Mouse (Mus musculus) activated CD4-positive, CD25-positive, alpha-beta regulatory T cell, adult 4 months (primary cell): ENCODE measurements around the gene Gatd1. TPM values are rescaled to one million over a fixed set of nuclear protein-coding genes. Genes with fewer than 3 reads are reported as not detected.

Source experiments
- ATAC-seq: one replicate; pipeline ENCODE4 v1.8.0; 2017
- polyA plus RNA-seq, 2 experiments: library from polyadenylated mRNA; unstranded; fragments of 100-300 nt; shearing (Covaris generic); gene quantifications; one replicate each; pipeline ENCODE4 v1.2.1; 2017

Gatd1 gene
- polyA plus RNA-seq, 2 experiments from 2014 or later = 82.1 to 97.0 TPM

- ATAC-seq = no peak
These were observed 27.5 kb upstream of the Gatd1 start for GRCm38 (mm10) chr7:141441460-141441859.

DNA sequence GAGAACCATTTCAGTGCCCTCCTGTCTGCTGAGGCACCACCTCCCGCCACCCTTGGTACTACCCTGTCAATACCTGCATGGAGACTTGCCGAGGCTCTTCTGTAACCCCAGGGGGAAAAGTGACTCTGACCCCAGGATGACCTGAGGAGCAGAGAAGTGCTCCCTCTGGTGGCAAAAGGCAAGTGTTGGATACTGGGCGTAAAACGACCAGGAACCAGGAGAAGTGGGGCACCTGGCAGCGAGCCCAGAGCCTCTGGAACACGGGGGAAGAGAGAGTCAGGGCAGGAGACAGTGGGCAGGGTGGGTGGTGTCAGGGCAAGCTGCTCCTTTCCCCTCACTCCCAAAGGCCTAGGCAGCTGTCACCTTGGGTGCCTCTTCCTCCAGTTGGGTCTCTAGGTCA lies 26.7 kb upstream of the Gatd1 start:
- ATAC-seq = no peak

DNA sequence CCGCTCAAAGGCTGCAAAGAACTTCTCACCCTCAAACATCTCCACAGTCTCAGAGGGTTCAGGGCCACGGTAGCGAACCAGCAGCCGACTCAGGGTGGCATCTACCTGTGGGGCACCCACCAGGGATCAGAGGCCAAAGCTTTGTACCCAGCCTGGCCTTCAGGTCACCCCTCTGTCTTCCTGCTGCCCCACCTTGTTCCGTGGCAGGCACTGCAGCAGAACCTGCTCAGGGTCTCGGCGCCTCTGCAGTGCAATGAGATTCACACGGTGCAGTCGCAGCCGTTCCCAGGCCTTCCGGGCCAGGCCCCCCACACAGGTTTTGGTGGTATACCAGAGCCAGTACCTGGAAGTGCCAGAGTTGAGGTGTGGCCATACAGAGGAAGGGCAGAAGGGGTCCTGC lies 25.9 kb upstream of the Gatd1 start:
- no peak for ATAC-seq

GRCm38 (mm10) chr7:141439140-141439679 lies 25.3 kb upstream of the Gatd1 start:
- no peak for ATAC-seq

- no peak for ATAC-seq
These were observed 24.4 kb upstream of the Gatd1 start for GRCm38 (mm10) chr7:141438201-141438968.

DNA sequence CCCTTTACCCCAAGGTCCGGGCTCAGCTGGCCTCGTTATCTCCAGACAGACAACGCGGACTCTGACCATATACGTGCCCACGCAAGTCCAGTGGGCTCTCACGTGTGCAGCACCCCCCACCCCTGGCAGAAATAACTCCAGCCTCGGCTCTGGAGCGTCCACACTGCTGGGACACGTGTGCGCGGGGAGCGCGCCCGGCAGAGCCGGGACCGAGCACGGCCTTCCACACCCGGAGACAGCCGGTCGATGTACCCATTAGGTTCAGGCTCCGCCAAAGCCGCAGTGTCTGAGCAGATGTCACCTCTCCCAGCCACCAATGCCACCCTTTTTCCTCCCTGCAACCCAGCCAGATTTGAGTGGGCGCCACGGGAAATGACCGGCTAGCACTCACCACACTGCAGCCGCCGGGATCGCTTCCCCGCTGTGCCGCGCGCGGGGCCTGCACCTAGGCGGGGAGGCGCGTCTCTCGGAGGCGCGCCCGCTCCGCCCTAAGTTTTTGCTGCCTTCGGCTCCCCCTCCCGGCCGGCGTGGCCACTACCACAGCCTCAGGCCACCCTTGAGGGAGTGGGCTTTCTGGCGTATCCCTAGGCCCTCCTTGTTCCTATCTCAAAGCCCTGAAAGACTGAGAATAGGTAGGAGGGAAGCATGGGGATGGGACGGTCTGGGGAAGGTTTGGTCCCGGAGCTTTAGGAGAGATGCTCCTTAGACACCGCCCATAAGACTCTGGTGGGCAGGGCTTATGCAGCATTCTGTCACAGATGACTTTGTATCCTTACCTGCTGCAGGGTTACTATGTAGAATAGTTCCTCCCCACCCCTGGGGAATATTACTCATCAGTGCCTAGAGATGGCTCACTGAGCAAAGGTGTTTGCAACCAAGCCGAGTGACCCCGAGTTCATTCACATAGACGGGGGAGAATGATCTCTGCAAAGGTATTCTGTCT lies 23.5 kb upstream of the Gatd1 start, which contains the start of gene Slc25a22:
Gene Slc25a22, minus strand, starts transcription at position 715 of the 943 bp plus-strand sequence.
- peak; percentile 81 for ATAC-seq

- no peak for ATAC-seq
These were observed 22.6 kb upstream of the Gatd1 start for GRCm38 (mm10) chr7:141436523-141436892.

DNA sequence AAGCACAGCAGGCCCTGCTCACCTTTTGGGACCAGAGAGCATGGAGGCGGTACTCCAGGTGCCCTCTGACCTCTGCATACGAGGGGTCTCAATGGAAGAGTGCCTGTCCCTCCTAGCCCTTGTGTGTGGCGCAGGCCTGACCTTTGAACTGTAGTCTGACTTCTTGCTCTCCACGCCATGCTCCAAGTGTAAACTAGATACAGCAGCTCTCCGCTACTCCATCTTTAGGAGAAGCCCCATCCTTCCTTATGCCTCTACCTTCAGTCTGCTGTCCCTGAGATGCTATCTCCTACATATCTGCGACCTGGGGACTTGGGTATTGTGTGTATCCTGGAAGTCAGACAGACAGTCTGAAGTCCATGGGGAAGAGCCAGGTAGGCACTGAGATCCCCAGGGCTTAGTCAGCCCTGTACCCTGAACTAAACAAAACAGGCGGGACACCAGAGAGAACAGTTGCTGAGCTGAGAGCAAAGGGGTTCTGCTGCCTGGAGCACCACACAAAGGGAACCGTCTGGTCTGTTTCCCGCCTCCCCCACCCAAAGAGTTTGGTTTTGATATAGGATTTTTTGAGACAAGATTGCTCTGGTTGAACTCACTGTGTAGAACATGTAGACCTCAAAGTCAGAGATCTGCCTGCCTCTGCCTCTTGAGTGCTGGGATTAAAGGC lies 22.1 kb upstream of the Gatd1 start:
- no peak for ATAC-seq

DNA sequence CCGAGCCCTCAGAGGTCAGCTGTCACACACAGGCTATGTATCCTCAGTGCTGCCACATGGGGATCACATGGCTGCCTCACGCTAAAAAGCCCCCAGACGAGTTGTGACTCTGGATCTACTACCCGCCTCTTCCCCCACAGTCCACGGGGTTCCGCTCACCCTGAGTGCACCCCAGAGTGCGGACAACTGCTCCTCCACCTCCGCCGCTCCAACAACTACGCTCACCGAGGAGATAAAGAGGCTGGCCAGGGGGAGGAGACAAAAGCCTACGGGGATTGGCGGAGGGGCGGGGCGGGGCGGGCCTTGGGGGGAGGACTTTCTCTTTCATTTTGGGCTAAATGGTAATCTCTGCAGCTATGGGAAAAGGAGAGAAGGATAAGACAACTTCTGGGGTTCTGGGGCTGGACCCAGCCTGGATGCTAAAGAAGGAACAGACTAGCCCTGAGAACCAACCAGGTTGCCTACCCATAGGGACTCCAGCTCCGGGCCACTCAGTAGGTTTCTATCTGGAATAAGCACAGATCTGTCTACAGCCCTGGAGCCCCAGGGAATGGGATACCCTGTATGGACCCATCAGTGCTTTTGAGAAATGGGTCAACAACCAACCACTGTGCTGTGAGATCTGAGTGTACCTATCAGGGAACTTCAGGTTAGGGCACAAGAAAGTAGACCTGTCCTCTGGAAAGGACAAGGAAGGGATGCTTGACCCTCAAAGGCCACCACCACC lies 21.4 kb upstream of the Gatd1 start:
- ATAC-seq = peak; percentile 64

DNA sequence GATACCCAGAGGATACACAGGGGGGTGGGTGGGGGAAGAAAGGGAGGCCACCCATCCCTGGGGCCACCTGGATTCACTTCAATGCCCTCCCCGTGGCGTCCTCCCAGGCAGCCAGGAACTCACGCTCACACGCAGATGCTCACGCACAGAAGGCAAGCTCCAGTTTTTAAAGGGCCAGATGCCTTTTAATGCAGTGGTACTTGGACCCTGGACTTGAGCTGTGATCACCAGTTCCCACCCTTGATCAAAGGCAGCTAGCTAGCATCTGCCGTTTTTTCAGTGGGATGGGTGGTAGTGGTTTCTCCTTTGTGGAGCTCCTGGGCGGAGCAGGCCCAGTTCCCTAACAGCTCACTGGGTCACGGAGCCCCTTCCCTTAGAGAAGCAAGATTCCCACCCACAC lies 20.5 kb upstream of the Gatd1 start:
- no peak for ATAC-seq

- ATAC-seq = no peak
These were observed 19.8 kb upstream of the Gatd1 start for GRCm38 (mm10) chr7:141433517-141434400.

DNA sequence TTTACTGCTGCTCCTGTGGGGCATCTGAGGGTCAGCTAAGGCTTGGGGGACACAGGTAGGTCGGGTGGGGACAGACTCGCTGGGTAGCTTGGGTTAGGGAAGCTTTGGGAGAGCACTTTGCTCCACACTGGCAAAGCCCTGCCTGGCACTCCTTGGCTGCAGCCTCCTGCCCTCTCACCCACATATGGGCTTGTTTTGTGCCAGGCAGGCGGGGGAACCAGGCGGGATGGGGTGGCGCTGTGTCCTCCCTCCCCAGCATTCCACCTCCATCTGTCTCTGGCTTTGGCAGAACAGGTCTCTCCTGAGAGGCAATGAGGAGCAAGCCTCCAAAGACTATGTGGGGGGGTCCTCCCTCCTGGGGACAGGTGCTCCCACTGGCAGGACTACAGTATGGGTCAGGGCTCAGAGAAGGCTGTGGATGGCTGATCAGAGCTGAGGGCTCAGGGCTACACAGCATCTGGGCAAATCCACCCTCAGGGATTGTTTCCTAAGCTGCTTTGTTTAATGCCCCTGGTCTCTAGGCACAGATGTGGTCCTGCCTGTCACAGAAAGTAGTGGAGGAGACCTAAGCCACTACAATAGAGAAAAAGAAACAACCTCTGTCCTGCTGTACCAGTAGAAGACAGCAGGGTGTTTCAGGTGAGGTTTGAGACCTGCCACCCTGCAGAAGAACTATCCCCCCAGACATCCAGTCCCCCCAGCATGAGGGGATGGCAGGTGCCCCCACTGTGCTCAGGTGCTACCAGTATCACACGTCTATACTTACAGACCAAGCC lies 19.0 kb upstream of the Gatd1 start:
- no peak for ATAC-seq

DNA sequence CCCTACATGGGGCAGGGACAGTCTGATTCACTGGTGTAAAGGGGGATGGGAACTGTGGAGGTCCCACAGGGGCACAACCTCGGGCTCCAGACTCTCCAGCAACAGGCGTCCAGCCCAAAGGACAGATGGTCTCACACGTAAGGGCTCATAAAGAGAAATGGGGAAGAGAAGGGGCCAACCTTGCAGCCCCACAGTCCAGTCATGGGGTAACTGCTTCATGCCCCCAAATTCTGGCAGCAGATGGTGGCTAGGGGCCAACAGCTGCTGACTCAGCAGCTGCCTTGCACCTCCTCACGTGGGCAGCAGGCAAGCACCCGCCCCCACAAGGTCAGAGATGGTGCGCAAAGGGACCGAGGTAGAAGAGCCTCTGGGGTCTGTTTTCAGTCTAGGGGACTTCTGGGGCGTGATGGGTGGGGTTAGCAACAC lies 18.3 kb upstream of the Gatd1 start:
- no peak for ATAC-seq

- no peak for ATAC-seq
These were observed 17.7 kb upstream of the Gatd1 start for GRCm38 (mm10) chr7:141431434-141432185.

GRCm38 (mm10) chr7:141430585-141431240 lies 16.8 kb upstream of the Gatd1 start:
- no peak for ATAC-seq

GRCm38 (mm10) chr7:141429840-141430584 lies 16.1 kb upstream of the Gatd1 start:
- no peak for ATAC-seq

GRCm38 (mm10) chr7:141429310-141429709 lies 15.4 kb upstream of the Gatd1 start, which contains the start of gene Cend1:
Gene Cend1 (minus strand): TSS chr7:141429491.
- ATAC-seq = no peak

- no peak for ATAC-seq
These were observed 14.8 kb upstream of the Gatd1 start for GRCm38 (mm10) chr7:141428701-141429100.
